Mouse (Mus musculus): ENCODE data around the gene Furin. TPM values are rescaled to one million over a fixed set of nuclear protein-coding genes. Genes with fewer than 3 reads are reported as not detected.

Gene Furin
- total RNA-seq (2023): 80.8 TPM

GRCm38 (mm10) chr7:80405188-80405695 lies at the start of gene Furin:
Gene Furin, minus strand, starts transcription at chr7:80405436.

GRCm38 (mm10) chr7:80387633-80388543 lies 17.3 kb downstream of the Furin start, which contains the start of gene Fes:
Gene Fes, minus strand, starts transcription at chr7:80387946.

GRCm38 (mm10) chr7:80371041-80371751 lies 34.0 kb downstream of the Furin start, which contains the start of gene Man2a2:
Gene Man2a2, minus strand, starts transcription at chr7:80371375.

GRCm38 (mm10) chr7:80342858-80343257 lies 62.4 kb downstream of the Furin start, which contains the start of gene Hddc3:
Gene Hddc3, plus strand, starts transcription at chr7:80343104.

GRCm38 (mm10) chr7:80340793-80341192 lies 64.4 kb downstream of the Furin start, which contains the start of gene Unc45a:
Gene Unc45a, minus strand, starts transcription at chr7:80341005.

Other genes starting within 250 kb of the Furin start
- 47.7 TPM for gene Sema4b, start 218.6 kb downstream of the Furin start, total RNA-seq (2023)
- 45.7 TPM for gene Cib1, start 172.6 kb downstream of the Furin start, total RNA-seq (2023)
- gene Gdpgp1, start 172.6 kb downstream of the Furin start, total RNA-seq (2023): 4.7 TPM
- 1.1 TPM for gene Ttll13, start 159.1 kb downstream of the Furin start, total RNA-seq (2023)
- 13.7 TPM for gene Ngrn, start 144.2 kb downstream of the Furin start, total RNA-seq (2023)
- 28.5 TPM for gene Vps33b, start 135.8 kb downstream of the Furin start, total RNA-seq (2023)
- gene Prc1, start 111.0 kb downstream of the Furin start, total RNA-seq (2023): 3.7 TPM
- 32.3 TPM for gene Rccd1, start 81.0 kb downstream of the Furin start, total RNA-seq (2023)
- gene Unc45a, start 64.4 kb downstream of the Furin start, total RNA-seq (2023): 152 TPM
- gene Hddc3, start 62.3 kb downstream of the Furin start, total RNA-seq (2023): 5.2 TPM
- 116 TPM for gene Man2a2, start 34.1 kb downstream of the Furin start, total RNA-seq (2023)
- gene Fes, start 17.5 kb downstream of the Furin start, total RNA-seq (2023): 11.7 TPM
- gene Blm, start 129.7 kb upstream of the Furin start, total RNA-seq (2023): 17.4 TPM

All from CD4-positive naive resting alpha-beta T cell, adult 76 days (primary cell).